Mouse (Mus musculus) ovary, postnatal 14 days (tissue): ENCODE results near the gene Meis2.
A peak's percentile ranks its signal among the peaks of the same experiment; 100 is the strongest.

Experiments
- DNase-seq: peaks from one replicate; pipeline ENCODE4 v3.0.0; 2022; ENCODE audit warnings: low spot score

Meis2 gene

DNA sequence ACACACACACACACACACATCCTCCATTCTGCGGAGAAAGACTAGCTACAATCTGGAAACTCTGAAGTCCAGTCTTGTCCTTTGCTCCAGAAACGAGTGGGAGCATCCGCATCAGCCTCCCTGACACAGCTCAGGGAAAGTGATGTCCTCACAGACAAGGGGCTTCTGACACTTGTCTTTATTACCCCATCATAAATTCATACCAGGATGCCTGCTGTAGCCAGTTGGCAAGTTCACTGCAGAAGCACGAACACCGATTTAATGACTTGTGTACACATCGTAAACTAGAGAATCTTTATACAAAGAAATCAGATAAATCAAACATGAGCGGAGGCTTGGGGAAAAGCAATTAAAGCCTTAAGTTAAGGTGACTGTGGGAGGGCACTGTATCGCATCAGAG, 122.6 kb downstream of the Meis2 start:
- no peak for DNase-seq

DNA sequence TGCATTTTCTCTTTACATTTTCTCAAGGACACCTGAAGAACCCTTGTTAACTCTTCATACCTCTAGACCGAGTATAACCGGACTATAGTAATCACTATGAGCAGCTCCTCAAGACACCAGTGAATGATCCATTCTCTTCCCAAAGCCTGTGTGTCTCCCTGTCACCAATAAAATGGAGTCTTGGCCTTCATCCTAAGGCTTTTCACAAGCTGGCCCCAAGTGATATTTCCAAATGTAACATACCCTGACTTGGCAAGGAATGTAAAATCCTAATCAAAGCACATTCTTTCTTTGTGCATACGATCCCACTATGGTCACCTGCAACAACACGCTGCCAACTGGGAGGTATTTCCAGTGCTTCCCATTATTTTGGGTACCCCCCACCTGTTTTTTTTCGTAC, 125.8 kb downstream of the Meis2 start:
- DNase-seq = no peak

DNA sequence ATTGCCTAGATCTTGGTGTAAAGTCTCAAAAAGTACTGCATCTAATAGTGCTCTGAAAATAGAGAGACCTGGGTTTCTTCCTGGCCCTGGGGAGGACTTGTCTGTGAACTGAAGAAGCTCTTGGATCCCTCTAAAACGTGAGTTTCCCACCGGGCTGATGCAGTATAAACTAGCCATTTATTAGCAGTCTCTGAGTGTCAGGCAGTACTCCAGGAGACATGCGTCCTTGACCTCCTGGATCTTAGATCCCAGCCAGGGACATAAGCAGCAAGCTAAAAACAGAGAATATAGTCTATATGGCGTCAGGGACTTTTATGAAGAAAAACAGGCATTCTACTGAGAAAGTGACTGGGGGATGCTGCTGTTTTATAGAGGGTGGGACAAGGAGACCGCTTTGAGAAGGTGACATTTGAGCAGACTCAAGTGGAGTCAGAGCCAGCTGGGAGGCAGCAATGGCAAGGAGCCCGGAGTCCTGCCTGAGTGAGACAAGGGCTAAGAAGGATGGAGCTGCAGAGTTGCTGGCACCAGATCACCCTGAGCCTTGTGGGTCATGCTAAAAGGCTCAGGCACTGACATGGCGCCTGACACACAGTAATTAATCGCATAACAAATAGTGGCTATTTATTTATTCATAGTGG, 126.6 kb downstream of the Meis2 start:
- DNase-seq = peak; percentile 22

DNA sequence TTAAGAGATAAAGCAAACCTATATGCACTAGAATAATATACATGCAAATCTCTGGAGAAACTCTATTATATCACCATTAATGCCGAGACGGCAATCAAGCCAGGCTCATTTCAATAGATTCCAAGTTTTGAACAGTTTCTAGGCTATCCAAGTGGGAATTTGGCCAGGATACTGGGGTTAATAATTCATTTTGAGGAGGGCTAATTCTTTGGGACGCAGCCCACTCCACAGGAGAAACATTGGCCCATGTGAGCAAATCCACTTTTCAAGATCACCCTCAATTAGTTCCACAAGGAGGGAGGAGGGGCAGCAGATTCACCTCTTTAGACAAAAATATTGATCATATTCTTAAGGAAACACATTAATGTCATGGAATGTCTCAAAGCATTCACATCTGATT, 127.3 kb downstream of the Meis2 start:
- peak; percentile 5 for DNase-seq

DNA sequence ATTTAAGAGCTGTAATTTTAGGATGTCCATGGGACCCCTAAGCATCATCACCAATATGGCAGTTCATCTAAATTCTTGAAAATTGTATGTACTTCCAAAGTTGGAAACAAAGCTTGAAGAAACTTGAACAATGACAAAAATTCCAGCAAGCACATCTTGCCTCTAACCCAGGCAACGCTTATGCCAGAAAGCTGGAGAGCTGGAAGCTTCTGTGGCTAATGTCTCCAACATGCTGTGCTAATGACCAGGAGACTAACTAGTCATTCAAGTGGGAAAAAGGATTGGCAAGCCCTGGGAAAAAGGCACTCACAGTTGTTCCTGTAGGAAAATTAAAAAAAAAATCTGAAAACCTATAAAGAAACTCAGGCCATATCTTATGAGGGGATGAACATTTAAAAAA, 127.7 kb downstream of the Meis2 start:
- no peak for DNase-seq

DNA sequence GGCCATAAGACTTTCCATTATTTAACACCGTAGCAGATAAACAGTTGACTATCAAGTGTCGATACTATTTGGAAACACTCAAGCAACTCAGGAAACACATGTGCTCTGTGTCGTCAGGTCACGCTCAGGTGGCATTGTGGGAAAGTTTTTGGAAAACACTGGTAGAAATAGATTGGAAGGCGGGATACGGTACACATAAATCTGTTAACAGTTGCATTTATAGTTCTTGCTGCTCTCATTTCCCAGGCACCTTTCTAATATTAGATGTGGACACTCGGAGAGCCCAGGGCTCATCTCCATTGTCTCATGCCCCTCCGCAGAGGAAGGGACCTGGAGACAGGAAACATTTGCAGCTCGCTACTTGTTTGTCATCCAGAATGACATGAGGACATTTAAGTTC, 128.9 kb downstream of the Meis2 start:
- DNase-seq = no peak

DNA sequence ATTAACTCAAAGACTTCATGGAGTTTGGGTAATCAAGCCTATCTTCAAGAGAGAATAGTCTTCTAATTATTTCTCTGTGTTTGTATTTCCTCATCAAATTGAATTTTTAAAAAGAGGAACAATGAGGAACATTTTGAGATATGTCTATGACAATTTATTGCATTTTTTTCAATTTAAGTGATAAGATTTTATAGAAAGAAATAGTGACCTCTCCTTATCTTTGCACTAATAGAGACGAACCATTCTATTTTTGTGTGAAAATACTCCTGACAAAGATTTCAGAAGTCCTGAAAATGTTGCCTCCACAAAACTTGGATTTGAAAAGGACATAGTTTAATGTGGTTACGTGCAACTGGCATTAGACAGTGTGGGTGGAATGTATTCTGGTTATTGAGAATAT, 131.3 kb downstream of the Meis2 start:
- no peak for DNase-seq

DNA sequence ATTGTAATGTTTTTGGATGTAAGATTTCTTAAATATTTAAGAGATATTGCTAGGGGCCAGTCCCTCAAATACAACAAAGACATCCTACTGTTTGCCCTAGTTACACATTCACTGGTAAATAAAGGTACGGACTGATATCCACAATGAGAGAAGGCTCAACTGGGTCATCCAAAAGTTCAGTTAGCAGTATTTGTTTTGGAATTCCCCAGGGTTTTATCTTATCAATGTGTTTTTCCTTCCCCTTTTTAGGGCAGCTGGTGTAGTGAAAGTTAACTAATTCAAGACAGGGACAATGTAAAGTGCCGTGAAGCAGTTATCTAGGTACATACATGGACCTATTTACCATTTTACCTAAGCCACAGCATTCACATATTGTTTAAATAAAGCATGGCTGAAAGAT, 132.4 kb downstream of the Meis2 start:
- no peak for DNase-seq

DNA sequence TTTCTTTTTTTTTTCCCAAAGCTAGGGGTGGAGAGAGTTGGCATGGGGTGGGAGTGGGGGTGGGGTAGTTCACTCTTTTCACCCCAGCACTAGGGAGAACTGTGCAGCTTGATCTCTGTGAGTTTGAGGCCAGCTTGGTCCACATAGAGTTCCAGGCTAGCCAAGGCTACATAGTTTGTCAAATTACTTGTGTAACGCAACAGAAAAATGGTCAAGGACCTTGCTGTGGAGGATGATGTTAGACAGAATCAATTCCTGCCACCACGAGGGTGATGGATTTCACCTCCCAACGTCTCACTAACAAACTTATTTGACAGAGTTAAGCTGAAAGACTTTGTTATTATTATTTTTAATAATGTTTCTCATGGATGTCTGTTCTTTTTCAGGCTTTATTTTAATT, 139.9 kb downstream of the Meis2 start:
- DNase-seq = no peak

DNA sequence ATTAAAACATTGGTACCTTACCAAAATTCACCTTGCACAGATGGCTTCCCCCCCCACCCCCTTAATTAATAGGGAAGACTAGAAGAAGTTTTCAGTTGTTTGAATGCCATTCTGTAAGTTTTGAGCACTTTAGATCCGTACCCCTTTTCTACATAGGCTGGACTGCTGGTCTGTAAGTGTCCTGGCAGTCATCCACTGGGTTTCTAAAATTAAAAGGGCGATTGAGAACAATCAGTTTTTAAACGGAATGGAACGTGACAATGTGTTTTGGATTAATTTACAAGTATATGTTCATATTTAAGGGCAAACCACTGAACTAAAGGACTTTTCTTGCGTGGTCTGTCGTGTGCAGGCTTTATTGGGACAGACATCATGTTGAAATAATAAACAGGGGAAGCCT, 141.2 kb downstream of the Meis2 start:
- DNase-seq = no peak

DNA sequence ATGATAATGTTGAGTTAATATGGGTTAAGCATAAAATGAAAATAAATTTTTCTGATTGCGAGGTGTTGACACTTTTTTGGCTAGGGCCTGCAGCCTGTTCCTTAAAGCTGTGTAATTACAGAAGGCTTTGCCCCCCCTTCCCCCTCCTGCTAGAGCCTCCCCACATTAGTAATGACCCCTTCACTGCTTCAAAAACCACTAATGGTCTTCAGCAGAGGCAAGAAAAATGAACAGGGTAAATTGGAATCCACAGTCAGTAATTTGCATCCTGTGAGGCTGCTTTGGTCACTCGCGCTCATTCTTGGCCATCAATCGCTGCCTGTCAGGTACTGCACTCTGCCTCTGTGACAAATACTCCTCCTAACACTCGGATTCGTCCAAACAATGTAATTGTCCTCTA, 142.4 kb downstream of the Meis2 start:
- no peak for DNase-seq

DNA sequence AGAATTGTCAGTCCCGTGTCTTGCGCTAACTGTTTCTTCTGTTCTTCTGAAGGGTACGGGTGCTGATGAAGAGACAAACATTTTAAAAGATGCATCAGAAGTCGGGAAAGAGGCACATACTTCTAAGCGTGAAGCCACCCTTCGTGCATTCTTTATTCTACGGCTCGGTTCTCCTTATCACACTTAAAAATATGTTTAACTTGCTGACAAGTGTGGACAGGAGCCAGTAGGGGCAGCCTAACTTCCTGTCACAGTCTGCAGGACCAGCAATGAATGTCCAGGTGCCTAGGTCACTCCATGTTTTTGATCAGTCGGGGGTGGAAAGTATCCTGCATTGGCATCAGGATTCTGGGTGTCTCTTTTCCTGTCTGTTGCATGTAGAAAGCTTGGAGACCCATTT, 144.0 kb downstream of the Meis2 start:
- DNase-seq = no peak

DNA sequence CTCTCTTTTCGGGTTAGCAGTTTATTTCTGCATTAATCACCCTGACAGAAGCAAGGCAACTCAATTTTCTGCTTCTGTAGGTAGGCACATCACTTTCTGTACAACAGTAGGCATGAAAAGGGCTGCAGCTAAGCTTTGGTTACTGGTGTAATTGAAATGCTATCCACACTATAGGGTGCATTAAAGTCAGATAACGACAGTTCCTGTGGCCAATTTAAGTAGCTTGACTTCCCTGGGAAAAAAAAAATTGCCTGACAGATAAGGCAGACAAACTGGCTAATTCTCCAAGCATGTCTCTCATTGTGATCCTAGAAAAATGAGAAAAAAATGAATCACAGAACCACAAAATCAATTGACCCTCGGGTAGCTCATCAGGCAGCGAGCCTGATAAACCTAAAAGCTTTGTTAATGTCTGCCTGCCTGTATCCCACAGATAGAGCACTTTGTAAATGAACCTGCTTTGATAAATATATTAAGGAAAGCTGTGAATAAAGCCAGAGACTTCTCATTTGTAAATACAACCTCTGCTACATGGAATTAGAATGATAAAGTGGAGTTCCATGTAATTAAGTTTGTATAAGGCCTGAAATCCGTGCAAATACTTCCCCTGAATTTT, 145.2 kb downstream of the Meis2 start:
- no peak for DNase-seq

DNA sequence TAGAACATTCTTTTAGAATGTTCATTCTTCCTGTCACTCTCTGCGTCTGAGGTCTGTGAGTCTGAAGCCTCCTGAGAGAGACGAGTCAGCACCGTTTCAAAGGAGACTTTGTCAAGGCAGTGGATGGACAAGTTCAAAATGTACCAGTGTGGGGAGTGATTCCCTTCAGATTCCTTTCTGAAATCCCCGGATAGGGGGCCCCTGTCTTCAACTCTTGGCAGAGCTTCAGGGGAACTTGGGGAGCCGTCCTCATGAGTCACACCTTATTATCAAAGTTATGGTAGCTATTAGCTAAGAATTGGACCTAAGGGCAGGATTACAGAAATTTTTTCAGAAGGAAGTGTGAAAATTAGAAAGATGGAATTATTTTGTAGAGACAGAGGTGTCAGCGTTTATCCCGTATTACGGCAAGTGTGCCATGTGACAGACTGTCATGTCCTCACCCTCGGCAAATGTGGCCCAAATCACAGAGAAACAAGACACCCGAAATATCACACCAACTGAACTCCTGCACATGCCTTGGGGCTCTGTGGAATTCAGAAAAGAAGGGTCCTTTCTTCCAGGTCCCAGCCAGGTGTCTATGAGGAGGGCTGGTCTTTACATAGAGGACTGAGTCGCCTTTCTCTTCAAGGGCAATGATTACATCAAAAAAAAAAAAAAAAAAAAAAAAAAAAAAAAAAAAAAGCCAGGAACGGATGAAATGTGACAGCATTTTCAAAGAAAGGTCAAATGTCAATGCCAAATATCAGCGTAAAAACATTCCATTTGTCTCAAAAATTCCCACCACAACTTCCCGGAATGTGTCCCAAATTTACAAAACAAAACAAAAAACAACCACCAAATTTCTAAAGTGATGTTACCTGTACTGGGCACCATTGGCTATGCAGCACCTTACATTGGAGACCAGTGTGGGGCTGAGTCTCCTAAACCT, 146.2 kb downstream of the Meis2 start:
- DNase-seq = no peak

DNA sequence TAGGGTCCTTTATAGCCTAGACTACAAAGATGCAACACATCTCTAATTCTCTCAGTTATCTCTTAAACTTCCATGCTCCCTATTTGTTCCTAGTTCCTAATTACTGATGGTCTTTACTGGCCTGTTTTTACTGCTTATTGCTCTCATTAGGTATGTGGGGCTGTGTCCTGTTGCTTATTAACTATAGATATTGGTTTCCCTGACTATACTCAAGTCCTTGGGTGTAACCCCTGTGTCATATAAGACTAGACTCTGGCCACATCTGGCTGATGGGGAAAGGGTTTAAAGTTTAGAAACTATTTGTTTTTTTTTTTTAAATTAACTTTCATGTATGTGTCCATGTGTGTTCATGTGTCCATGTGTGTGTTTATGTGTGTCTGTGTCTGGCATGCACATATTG, 147.1 kb downstream of the Meis2 start:
- no peak for DNase-seq

DNA sequence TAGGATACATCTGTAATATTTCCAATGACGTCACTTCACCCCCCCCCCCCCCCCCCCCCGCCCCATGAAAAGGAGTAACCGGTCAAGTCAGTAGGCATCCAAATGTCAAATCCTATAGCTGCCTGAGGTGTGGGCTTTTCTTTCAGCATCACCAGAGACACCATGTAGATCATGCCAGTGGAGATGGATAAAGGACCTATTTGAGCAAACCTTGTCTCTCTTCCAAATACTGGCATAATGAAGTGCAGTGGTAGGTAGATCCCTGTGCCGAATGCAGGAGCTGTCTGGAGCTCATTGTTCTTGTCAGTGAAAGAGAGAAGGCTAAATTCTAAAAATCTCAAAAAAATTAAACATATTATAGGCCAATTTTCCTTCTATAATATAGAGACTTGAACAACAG, 151.1 kb downstream of the Meis2 start:
- DNase-seq = no peak

DNA sequence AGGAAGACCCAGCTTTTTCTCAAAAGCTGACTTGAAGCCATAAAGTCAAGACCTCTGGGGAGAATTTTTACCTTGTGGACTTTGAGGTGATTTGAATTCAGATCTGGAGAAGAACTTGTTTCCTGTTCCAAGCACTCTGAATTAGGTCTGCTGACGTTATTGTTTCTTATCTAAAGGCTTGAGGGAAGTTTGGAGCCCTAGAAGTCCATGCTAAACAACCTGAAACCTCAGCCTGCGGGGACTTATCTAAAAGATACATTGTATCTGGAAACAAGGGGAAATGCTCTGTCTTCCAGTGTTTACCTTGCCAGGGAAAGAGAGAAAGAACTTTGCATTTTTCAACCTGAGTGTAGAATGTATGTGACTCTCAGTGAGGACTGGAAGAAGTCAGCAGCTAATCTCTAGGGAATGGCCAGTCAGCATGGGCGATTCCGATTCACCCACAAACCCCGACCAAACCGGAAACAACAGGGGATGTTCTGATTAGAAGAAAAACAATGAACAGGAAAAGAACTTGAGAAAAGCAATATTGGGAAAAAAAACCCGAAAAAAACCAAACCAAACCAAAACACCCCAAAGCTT, 152.6 kb downstream of the Meis2 start:
- no peak for DNase-seq

DNA sequence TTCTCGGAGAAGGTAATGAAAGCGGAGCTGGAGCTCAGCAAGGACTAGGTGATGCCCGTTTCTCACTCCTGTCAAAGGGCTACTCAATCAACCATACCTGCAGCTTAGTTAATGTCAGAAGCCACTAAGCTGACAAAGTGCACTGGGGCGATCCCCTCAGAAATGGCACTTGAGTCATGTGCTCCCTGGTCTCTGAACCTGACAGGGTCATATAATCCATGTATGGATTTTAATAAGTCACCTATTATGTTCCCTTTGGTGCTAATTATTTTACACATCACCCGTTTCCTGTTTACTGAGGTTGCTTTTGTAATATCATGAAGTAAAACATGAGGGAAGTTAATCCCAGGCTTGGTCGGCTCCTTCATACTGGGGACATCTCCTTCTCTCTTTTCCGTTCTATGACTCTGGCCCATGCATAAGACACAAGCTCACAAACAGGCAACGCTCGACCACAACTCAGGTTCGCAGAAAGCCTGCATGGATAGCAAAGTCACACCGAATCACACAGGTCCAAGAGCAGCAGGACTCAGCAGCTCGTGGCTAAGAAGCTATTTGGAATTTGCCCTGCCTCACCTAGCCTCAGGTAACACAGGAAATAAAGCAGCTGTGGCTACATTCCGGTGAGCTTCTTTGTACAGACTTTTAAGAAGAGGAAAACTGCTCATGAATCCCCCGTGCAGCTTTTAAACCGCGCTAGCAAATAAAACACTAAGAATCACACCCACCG, 153.6 kb downstream of the Meis2 start:
- no peak for DNase-seq

DNA sequence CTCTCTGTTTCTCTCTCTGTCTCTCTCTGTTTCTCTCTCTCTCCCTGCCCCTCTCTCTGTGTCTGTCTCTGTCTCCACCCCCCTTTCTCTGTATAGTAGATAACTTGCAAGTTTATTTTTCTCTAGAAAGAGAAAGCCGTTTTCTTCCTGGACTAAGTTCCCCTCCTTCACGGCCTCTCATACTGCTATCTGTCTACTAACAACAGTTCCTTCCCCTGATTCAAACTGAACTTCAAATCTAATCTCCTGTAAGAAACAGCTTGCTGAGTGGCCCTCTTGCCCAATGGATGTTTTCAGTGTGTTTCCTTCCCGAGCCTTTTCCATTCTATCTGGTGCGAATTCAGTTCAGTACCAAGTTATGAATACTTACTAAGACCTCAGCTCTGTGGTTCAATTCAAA, 155.4 kb downstream of the Meis2 start:
- DNase-seq = no peak

DNA sequence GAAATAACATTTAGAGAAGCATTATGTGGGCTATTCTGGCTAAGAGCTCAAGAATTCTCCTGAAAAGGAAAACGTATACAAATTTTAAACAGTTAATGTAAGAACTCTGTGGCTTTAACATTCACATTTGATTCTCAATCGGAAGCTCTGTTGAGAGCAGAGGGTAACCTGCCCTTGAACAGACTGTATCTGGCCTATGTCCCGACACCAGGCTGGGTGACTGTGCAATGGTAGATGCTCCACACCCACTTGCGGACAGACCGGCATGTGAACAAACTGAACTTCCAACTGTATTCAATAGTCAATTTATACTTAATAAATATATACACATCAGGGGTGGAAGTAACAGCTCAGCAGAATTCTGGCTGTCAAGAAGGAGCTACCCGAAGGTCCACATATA, 164.6 kb downstream of the Meis2 start:
- DNase-seq = no peak

DNA sequence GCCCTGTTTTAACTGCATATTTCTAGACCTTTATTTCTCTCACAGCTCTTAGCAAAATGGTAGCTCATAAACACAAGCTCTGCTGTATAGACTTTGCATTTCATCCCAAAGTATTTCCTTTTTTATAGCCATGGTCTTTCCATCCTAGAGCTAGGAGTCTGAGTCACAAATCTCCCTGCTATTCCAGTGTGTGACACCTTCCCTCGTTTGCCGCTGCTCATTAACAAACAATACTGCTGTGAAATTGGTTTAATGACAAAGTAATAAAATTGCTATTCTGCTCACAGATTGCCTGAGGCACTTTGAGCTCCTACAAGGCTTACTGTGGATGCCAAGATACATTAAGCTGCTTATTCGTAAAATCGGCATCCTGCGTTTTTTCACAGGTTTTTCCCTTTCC, 168.1 kb downstream of the Meis2 start:
- no peak for DNase-seq

DNA sequence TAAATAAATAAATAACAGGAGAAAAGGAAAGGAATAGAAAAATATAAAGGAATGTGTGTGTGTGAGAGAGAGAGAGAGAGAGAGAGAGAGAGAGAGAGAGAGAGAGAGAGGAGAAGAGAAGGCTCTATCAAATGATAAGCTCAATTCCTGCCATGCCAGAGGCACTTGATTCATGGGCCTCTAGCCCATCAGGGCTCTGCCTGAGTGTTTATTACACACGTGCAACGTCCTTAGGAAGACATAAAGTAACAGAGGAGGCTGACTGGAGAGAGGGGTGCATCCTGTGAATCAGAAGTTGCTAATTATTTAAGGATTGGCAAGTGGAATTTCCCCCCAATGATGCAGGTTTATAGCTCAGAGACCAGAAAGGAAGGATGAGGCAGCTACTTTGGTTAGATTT, 168.6 kb downstream of the Meis2 start:
- DNase-seq = no peak
